Mouse (Mus musculus) embryo, embryonic 10.5 days (tissue): ENCODE results near the gene Asb9.
A peak's percentile ranks its signal among the peaks of the same experiment; 100 is the strongest.

ENCODE experiments used
- DNase-seq: peaks from one replicate; pipeline ENCODE4 v3.0.0-alpha.2; 2015; ENCODE audit warnings: low spot score

Asb9 gene

DNA sequence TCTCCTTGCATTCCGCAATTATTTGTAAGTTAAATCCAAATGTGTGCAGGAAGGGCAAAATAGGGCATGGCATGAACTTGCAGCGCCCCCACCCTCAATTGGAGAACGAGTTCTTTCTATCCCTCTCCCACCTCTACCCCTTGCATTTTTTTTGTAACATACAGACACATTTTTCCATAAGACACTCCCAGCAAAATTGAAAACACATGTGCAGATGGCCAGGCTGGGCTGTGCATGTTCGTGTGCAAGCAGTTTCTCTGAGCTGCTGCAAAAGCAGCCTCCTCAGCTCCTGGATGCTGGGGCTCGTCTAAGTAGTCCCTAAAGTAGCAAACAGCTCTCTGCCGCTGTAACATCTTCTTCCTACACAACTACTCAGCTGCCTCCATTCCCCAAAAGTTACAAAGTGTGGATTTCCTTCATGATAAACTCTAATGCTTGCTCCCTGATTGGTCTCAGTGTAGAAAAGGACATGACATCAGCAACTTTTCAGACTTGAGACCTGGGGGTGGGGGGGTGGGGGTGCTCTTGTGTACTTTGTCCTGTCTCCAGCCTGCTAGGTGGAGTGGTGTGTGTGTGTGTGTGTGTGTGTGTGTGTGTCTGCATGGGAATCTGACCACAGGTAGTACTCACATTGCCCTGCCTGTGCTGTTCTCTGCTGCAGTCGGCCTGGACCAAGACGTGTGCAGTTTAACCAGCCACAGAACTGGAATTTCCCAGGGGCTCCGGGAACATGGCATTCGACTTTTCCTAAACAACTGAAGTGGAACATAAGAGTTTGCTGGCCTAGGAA lies at the start of gene Asb9:
TSS of gene Asb9 (plus strand) at position 619 of the 790 bp plus-strand sequence.
- peak; percentile 15 for DNase-seq

DNA sequence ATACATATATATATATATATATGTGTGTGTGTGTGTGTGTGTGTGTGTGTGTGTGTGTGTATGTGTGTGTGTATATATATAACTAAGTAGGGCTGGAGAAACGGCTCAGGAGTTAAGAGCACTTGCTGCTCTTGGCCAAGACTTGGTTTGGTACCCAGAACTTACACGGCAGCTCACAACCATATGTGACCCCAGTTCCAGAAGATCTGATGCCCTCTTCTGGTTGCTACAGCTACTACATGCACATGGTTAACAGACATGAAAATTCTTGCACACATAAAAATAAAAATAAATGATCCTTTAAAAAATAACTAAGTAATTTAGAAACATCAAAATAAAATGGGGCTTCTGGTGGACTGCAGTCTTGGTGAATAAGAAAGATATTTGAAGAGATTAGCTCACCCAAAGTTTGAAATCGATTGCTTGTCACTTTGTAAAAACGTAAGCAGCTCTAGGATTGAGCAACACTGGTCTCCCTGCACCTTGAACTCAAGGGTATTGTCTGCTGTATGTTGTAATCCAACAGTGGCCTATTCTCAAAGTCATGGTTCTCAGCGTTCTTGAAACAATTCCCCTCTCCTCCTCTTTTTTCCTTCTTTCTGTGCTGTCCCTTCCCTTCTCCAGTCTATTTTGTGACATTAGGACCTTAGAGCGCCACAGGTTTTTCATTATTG lies 46.8 kb upstream of the Asb9 start:
- DNase-seq = no peak

DNA sequence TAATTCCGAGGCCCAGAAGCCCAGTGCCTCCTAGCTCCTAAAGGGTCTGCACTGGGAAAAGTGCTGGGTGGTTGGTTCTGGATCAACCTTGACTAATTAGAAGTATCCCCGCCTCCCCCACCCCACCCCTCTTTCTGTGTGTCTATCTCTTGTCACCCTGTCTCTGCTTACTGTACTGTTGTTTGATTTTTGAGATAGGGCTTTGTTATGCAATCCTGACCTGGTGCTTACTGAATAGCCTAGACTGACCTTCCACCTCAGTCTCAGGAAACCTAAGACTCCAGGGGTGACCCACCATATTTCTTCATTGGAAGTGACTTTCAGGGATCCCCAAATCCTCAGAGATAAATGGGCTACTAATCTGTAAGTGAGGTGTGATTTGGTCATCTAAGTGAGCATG lies 3.9 kb upstream of the Asb9 start:
- no peak for DNase-seq

DNA sequence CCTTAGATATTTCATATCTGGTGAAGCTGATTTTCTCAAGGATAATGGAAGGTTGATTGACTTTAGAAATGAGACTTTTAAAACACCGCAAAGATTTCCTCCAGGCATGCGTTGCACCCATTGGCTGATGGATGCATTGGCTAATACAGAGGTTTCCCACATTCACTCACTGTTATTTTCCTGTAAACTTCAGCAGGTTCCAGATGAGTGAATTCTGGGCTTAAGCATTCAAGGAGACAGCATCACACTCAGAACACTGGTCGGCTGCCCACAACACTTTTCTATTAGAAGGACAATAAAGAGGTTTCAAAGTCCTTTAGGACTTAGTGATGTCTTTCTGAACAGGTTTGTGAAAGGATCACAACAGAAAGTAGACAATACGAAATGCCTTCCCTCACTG lies 941 bp downstream of the Asb9 start:
- DNase-seq = no peak

DNA sequence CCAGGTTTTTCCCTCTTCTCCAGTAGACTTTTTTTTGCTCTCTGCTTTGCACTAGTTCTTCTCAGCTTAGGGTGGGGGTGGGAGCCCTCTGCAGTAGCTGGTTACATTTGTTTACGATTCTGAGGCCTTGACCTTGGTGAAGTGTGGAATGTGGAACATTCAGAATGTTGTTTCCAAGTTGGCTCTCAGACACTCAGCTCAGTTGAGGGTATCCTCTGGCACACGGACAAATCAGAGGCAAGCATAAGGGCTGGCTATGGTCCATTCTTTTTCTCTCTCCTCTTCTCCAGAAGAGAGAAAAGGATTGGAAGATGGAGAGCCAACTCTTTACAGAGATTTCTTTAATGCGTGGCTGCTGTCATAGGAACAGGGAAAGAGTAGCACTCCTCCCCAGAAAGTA lies 2.6 kb downstream of the Asb9 start:
- no peak for DNase-seq

DNA sequence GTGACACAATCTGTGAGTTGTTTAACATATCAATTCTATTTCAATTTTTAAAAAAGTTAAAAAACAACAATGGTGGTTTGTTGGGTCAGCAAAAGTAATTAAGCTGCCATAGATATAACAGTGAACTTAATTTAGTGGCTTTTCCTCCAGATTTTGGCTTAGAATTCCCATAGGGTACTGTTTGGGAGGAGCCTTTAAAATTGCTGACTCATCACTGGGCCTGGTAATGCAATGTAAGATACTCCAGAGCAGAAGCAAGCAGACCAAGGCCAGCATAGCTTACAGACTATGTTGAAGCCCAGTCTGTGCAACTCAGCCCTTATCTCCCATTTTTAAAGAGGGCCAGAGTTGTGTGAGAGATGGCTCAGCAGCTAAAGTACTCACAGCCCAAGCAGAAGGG lies 16.0 kb downstream of the Asb9 start:
- DNase-seq = no peak

DNA sequence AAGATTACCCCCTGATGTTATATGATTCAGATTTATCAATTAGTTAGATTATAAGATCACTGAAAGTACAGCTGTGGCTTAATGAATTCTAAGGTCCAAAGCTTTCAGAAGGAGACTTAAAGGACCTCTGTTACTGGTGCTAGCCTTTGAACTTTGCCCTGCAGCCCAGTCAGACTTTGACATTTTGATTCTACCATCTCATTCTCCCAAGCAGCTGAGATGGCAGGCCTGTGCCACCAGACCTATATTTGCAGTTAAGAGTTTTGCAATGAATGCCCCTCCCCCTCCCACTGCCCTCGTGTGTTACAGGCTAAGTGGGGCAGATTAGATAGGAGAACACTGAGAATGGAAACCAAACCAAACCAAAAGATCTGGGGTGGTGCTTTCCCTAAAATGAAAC lies 20.4 kb downstream of the Asb9 start:
- DNase-seq = no peak

DNA sequence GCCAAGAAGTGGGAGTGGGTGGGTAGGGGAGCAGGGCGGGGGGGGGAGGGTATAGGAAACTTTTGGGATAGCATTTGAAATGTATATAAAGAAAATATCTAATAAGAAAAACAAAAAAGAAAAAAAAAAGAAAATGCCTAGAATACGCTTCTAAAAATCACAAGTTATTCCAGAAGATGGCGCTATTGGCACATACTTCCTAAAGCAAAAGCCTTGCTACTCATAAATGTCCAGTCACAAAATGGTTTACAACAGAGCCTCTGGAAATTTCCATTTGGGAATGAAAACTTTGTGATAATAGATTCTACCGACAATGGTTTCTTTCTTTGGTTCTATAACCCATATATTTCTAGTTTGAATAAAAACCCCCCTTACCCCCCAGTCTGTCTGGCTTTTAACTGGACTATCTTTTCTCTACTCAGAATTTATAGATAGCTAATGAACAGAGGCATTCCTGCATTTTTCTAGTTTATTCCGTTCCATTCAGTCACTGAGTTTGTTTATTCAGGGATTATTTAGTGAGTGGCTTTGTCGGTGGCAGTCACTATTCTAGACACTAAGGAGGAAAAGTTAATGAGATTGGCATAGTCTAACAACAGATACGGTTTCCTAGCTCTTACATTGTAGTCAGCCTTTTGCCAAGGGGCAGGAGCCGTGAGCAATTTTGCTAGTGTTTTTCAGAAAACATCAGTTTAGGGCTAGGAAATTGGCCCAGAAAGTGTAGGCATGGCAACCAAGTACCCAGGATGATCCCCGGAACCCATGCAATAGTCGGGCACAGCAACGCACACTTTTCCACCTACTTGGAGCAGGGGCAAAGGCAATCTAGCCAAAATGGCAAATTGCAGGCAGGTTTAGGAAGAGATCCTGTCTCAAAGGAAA lies 35.5 kb downstream of the Asb9 start:
- DNase-seq = peak; percentile 73

- no peak for DNase-seq
Observed at GRCm38 (mm10) chrX:164570195-164570594, 64.1 kb downstream of the Asb9 start.

DNA sequence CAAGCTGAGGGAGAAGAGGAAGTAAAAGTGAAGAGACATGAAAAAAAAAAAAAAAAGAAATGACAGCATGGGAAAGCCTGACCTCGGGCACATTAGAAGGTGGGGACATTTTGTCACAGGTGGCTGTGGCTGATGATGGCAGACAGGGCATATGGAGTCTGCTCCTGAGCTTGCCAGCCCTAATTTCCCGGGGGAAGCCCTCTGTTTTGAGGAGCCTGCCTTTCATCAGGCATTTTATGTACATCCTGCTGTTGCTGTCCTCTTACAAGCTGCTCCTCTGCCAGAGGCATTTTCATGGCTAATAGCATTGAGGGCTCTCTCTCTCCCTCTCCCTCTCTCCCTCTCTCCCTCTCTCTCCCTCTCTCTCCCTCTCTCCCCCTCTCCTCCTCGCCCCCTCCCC lies 70.8 kb downstream of the Asb9 start:
- no peak for DNase-seq
